Mouse (Mus musculus) mouse embryonic stem cell (cell line): Measurements from ENCODE around the gene Gm11111.

Experiments used
- in situ Hi-C, 2 experiments: fragments of 300-500 bp; cut with MboI; formaldehyde crosslinking; loops; 1 replicate in 1 of 2; 3 replicates in 1 of 2; pipeline ENCODE4 v1.14.3; 2019 to 2020; ENCODE audit warnings: low sequenced_read_pairs in 2 of 2, low pct_unique_long_range_greater_than_20kb in 1 of 2, mixed read lengths in 1 of 2; ENCODE audit not compliant: unreplicated experiment in 1 of 2

Gene Gm11111

DNA sequence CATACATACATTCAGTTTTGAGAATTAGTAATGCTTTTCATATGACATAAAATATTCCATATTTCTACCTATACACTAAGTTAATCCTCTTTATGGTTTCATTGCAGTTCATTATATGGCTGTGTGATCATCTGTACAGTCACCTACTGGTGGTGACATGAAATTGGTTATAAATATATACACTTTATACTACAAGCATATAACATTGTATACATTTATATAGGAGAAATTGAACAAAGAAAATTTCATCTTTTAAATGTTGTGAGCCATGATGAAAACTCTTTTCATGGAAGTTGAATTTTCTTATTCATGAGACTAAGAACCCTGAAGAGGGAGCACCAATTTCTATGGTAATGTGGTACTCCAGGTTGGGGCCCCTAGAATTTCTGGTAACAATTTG lies at the start of gene Gm11111:
Gene Gm11111, plus strand, starts transcription at position 301 of the 400 bp plus-strand sequence.
- in situ Hi-C loops, result no loop called here

GRCm38 (mm10) chr5:98516214-98516613 lies 36.3 kb upstream of the Gm11111 start:
- in situ Hi-C loops, result no loop called here

GRCm38 (mm10) chr5:98520118-98520517 lies 32.4 kb upstream of the Gm11111 start:
- in situ Hi-C loops, result no loop called here

- in situ Hi-C loops, result no loop called here
Observed at GRCm38 (mm10) chr5:98522270-98522977, 30.1 kb upstream of the Gm11111 start.

DNA sequence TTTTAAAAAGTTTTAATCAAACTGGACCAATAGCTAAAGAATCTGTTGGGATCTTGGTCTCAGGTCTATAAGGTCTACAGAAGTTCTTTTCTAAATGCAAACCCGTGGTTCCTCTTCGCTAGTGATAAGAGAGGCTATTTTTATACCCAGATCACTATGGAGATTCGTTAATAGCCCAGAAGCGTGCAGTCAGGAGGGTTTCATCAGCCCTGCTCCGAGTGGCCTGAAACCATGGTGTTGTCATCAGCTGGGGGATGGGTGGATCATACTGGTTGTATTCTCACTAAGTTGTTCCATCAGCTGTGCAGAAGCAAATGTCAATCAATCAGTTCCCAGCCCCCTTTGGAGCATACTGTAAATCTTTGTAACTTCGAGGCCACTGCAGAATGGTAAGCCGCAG lies 29.4 kb upstream of the Gm11111 start:
- in situ Hi-C loops, result no loop called here

DNA sequence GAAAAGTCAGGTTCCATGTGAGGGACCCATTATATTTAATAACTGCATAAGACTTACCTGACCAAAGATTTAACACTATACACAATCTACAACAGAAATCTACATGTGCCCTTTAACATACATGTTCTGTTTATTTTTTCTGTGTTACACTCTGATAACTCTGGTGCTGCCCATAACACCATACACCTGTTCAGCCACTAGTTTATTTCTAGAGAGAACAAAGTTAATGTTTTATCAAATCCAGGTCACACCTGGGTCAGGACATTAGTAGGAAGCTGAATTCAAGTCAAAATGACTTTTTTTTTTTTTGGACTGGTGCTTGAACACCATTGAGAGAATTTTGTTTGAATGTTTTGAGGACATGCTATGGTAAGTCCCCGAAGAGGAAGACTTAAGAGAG lies 28.7 kb upstream of the Gm11111 start:
- in situ Hi-C loops, result no loop called here

DNA sequence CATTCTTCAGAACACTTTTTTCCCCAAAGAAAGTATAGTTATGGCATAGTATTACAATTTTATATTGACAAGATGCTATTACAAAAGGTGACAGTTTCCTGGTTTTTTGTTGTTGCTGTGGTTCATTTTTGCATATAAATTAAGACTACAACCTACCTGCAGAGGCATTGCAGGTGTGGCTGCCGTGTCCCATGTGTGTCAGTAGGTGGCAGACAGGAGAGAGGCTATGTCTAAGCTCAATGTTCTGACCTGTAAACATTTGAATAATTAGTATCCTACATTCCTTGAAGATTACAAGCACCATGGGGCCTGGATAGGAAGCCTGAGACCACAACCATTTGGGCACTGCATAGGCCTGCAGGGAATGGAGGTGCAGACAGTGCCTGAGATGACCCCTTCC lies 11.2 kb upstream of the Gm11111 start:
- in situ Hi-C loops, result no loop called here

GRCm38 (mm10) chr5:98550285-98550684 lies 2.2 kb upstream of the Gm11111 start:
- in situ Hi-C loops, result no loop called here

DNA sequence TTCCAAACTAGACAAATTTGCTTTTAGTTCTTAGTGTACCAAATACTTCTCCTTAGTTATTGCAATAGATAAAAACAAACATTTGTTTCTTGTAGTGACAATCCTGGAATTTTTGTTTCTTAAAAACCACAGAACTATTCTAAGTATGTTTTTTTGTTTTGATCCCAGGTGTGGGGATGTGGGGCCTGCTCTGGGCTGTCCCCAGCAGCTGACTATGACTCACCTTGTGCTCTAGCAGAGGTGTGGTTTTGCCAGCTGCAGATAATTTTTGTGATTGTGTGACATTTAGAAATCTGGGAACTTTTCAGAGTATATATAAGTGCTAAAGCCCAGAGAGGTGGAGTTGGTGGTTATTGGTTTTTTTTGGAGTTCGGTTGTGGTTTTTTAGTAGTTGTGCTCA lies 1.6 kb upstream of the Gm11111 start:
- in situ Hi-C loops, result no loop called here

- in situ Hi-C loops, result no loop called here
Observed at GRCm38 (mm10) chr5:98552811-98553601, 511 bp downstream of the Gm11111 start.

GRCm38 (mm10) chr5:98561301-98561700 lies 8.8 kb downstream of the Gm11111 start:
- in situ Hi-C loops, result no loop called here

- in situ Hi-C loops, result no loop called here
Observed at GRCm38 (mm10) chr5:98562806-98563205, 10.3 kb downstream of the Gm11111 start.

- in situ Hi-C loops, result no loop called here
Observed at GRCm38 (mm10) chr5:98563801-98564200, 11.3 kb downstream of the Gm11111 start.

- in situ Hi-C loops, result no loop called here
Observed at GRCm38 (mm10) chr5:98566461-98567193, 14.1 kb downstream of the Gm11111 start.

- in situ Hi-C loops, result no loop called here
Observed at GRCm38 (mm10) chr5:98568481-98568880, 16.0 kb downstream of the Gm11111 start.

GRCm38 (mm10) chr5:98569029-98569513 lies 16.6 kb downstream of the Gm11111 start:
- in situ Hi-C loops, result no loop called here

DNA sequence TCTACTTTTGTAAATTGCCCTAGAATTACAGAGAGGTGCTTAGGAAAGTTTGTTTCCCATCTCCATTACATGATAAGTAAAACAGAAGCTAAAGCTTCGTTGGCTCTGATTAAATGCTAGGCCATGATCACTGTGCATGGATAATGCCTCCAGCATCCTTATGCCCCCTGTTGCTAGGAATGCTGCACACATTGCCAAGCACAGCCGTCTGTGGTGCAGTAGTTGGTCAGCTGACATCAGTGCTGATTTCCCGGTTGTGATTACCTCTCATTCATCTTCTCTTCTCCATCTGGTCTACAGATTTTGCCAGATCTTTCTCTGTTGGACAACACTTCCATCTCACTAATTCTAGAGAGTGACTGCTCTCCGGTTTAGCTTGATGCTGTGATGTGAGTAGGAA lies 19.9 kb downstream of the Gm11111 start:
- in situ Hi-C loops, result no loop called here

- in situ Hi-C loops, result no loop called here
Observed at GRCm38 (mm10) chr5:98574711-98575470, 22.4 kb downstream of the Gm11111 start.

GRCm38 (mm10) chr5:98575471-98575834 lies 23.0 kb downstream of the Gm11111 start:
- in situ Hi-C loops, result no loop called here
